Mouse (Mus musculus) liver, embryonic 16.5 days (tissue): Measurements from ENCODE around the gene Gtf2h3. TPM values are rescaled to one million over a fixed set of nuclear protein-coding genes. Genes with fewer than 3 reads are reported as not detected.
A peak's percentile ranks its signal among the peaks of the same experiment; 100 is the strongest.
"Not testable (repeated sequence)": the region's sequence is repeated elsewhere in the genome, so short reads cannot be mapped to it uniquely, and the experiment has no call there.

Experiments used
- ATAC-seq: fragments of 200-750 bp; cut with Nextera tagmentation; 2 replicates; pipeline ENCODE4 v1.8.0; 2017; ENCODE audit warnings: low read depth, mild to moderate bottlenecking, moderate number of reproducible peaks, moderate library complexity
- H3K27ac ChIP-seq: fragments of 300-500 bp; sonication (generic); 2 replicates; pipeline ENCODE4 v1.5.1; 2014; ENCODE audit warnings: mild to moderate bottlenecking, low read length
- H3K27me3 ChIP-seq: fragments of 300-500 bp; sonication (generic); 2 replicates; pipeline ENCODE4 v1.6.1; 2014; ENCODE audit warnings: low read depth, low read length, mixed read lengths; ENCODE audit not compliant: control insufficient read depth, insufficient read depth
- H3K36me3 ChIP-seq: fragments of 300-500 bp; sonication (generic); 2 replicates; pipeline ENCODE4 v1.6.1; 2014; ENCODE audit warnings: mild to moderate bottlenecking; ENCODE audit not compliant: control insufficient read depth, insufficient read depth
- H3K4me1 ChIP-seq: fragments of 300-500 bp; sonication (generic); 2 replicates; pipeline ENCODE4 v1.6.1; 2014; ENCODE audit warnings: low read depth, low read length, mixed read lengths; ENCODE audit not compliant: control insufficient read depth
- H3K4me2 ChIP-seq: fragments of 300-500 bp; sonication (generic); 2 replicates; pipeline ENCODE4 v1.6.1; 2014; ENCODE audit warnings: low read depth, low read length, mixed read lengths
- H3K4me3 ChIP-seq: fragments of 300-500 bp; sonication (generic); 2 replicates; pipeline ENCODE4 v1.5.1; 2014; ENCODE audit warnings: low read depth, mild to moderate bottlenecking, low read length
- H3K9ac ChIP-seq: fragments of 300-500 bp; sonication (generic); 2 replicates; pipeline ENCODE4 v1.6.1; 2014; ENCODE audit warnings: low read depth, low read length
- H3K9me3 ChIP-seq: fragments of 300-500 bp; sonication (generic); replicated peaks from 2 replicates; pipeline ENCODE4 v1.6.1; 2016; ENCODE audit warnings: low read length; ENCODE audit not compliant: control insufficient read depth
- WGBS: fragments of 180-500 bp; shearing (Covaris S2); extraction: QIAGEN DNeasy Blood & Tissue Kit; methylation state at CpG from one replicate; pipeline ENCODE4 v1.1.7; 2014; ENCODE audit not compliant: insufficient replicate concordance; 5-methylcytosine and 5-hydroxymethylcytosine counted together
- polyA plus RNA-seq: library from polyadenylated mRNA; unstranded; fragments of >200 nt; fragmentation: Nextera tagmentation; extraction: Ambion mirVana; gene quantifications from 2 replicates; pipeline ENCODE4 v1.2.1, GENCODE M21; 2015

Gene Gtf2h3
- polyA plus RNA-seq, 1 experiment from 2014 or later = 17.8 TPM

GRCm38 (mm10) chr5:124599726-124600125, 20.8 kb downstream of the Gtf2h3 start:
- not testable (repeated sequence) for H3K27ac ChIP-seq, H3K9me3 ChIP-seq, ATAC-seq, H3K4me3 ChIP-seq, H3K36me3 ChIP-seq, H3K27me3 ChIP-seq, H3K9ac ChIP-seq, H3K4me2 ChIP-seq, H3K4me1 ChIP-seq
- 30% methylated on average over 8 of the region's 8 CpGs for WGBS

- 48% methylated on average over 5 of the region's 5 CpGs for WGBS
- Histone ChIP-seq H3K4me3 (no peak overlapping the region), H3K9me3 (no peaks in the 10 kb centered on the region), H3K4me2 (no peak overlapping the region), H3K27ac (no peak overlapping the region), H3K27me3 (no peaks in the 10 kb centered on the region), H3K4me1 (peaks cover 7% of the 10 kb centered on the region), H3K9ac (no peak overlapping the region), H3K36me3 (no peaks in the 10 kb centered on the region)
- ATAC-seq = no peak
Observed at GRCm38 (mm10) chr5:124602349-124602748, 23.4 kb downstream of the Gtf2h3 start.

DNA sequence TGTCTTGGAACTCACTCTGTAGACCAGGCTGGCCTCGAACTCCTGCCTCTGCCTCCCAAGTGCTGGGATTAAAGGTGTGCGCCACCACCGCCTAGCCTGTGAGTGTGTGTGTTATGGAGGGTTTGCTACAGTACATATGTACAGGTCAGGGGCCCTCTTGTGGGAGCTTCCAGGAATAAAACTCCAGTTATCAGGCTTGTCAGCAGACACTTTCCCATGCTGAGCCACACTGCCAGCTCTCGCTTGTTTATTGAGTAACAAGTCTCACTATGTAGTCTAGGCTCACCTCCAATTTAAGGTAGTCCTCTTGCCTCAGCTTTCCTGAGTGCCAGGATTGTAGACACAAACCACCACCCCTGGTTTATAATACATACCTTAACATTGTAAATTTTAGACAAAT, 25.4 kb downstream of the Gtf2h3 start:
- Histone ChIP-seq H3K36me3 (no peaks in the 10 kb centered on the region), H3K4me1 (no peaks in the 10 kb centered on the region; the same call in 1 of the 2 replicates), H3K9ac (no peak overlapping the region), H3K9me3 (no peaks in the 10 kb centered on the region), H3K27ac (peak overlapping the region; percentile 67), H3K4me3 (no peak overlapping the region), H3K4me2 (no peak overlapping the region), H3K27me3 (no peaks in the 10 kb centered on the region)
- WGBS = 60% methylated on average over 4 of the region's 4 CpGs
- ATAC-seq = 0 out of 2 replicates have a peak, but pooled peaks have one; percentile 4

- H3K36me3 ChIP-seq = no peaks in the 10 kb centered on the region
- H3K27ac ChIP-seq = peak overlapping the region; percentile 67
- H3K4me2 ChIP-seq = no peak overlapping the region
- 55% methylated on average over 17 of the region's 17 CpGs for WGBS
- H3K4me3 ChIP-seq = no peak overlapping the region
- H3K4me1 ChIP-seq = no peaks in the 10 kb centered on the region; the same call in 1 of the 2 replicates
- peak; percentile 92 for ATAC-seq
- no peak overlapping the region for H3K9ac ChIP-seq
- no peaks in the 10 kb centered on the region for H3K27me3 ChIP-seq
- no peaks in the 10 kb centered on the region for H3K9me3 ChIP-seq
Observed at GRCm38 (mm10) chr5:124605041-124605622, 26.2 kb downstream of the Gtf2h3 start.

DNA sequence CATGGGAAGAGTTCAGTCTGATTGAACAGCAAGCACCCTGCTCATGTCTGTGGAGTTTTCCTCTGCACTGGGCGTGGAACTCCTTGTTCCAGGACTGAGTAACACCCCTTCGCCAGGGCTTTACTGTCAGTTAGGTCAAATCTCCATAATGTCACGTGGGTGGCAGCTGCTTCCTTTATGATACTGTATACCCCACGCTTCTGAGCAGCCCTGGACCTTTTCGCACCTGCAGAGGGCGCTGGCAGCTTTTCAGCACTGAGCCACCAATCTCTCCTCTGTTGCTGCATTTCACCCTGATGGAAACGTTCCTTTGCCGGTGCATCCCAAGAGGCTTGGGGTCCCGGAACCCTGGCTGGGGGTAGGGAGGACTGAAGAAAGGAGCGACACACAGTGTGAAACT, 32.0 kb downstream of the Gtf2h3 start:
- Histone ChIP-seq H3K4me2 (no peak overlapping the region), H3K4me3 (no peak overlapping the region), H3K27ac (no peak overlapping the region), H3K4me1 (no peaks in the 10 kb centered on the region), H3K27me3 (no peaks in the 10 kb centered on the region), H3K9me3 (no peaks in the 10 kb centered on the region), H3K9ac (no peak overlapping the region), H3K36me3 (no peaks in the 10 kb centered on the region)
- ATAC-seq = no peak; the same call in 1 of the 2 replicates
- 46% methylated on average over 10 of the region's 10 CpGs for WGBS

DNA sequence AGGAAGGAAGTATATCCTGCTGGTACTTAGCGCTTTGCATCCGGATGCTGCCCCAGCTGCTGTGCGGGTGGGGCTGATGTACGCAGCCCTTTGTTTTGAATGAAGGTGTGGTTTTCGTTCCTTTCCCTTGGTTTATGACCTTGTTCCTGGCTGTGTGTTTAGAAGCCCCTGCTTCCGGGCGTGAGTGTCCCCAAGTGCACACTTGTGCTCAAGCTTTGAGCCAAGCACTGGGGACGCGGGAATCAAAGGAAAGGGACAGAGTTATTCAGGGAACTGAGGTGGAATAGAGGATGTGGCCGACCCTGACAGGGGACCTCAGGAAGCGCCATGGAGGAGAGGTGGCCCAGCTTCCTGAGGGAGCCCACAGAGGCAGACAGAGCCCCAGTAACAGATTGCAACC, 35.8 kb downstream of the Gtf2h3 start:
- Histone ChIP-seq H3K4me1 (no peaks in the 10 kb centered on the region), H3K27me3 (no peaks in the 10 kb centered on the region), H3K9me3 (no peaks in the 10 kb centered on the region), H3K27ac (no peak overlapping the region), H3K9ac (no peak overlapping the region), H3K36me3 (no peaks in the 10 kb centered on the region), H3K4me2 (no peak overlapping the region), H3K4me3 (no peak overlapping the region)
- ATAC-seq = no peak
- 39% methylated on average over 11 of the region's 11 CpGs for WGBS

DNA sequence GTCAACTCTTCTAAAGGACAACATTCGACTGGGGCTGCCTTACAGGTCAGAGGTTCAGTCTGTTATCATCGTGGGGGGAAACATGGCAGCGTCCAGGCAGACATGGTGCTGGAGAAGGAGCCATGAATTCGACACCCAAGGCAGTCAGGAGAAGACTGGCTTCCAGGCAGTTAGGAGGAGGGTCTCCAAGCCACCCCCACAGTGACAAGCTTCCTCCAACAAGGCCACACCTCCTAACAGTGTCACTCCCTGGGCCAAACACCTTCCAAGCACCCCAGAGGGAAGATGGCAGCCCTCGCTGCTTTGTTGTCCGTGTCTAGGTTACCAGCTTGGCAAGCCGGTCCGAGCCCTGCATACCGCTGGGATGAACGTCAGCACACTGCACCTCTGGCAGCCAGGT, 39.8 kb downstream of the Gtf2h3 start:
- no peak overlapping the region for H3K27ac ChIP-seq
- no peak overlapping the region for H3K4me2 ChIP-seq
- H3K4me3 ChIP-seq = no peak overlapping the region
- no peaks in the 10 kb centered on the region for H3K9me3 ChIP-seq
- no peaks in the 10 kb centered on the region for H3K36me3 ChIP-seq
- no peaks in the 10 kb centered on the region for H3K4me1 ChIP-seq
- 74% methylated on average over 10 of the region's 10 CpGs for WGBS
- ATAC-seq = no peak
- no peak overlapping the region for H3K9ac ChIP-seq
- no peaks in the 10 kb centered on the region for H3K27me3 ChIP-seq

GRCm38 (mm10) chr5:124621362-124621761, 42.4 kb downstream of the Gtf2h3 start:
- H3K4me3 ChIP-seq = no peak overlapping the region
- no peaks in the 10 kb centered on the region for H3K9me3 ChIP-seq
- H3K36me3 ChIP-seq = no peaks in the 10 kb centered on the region
- no peak overlapping the region for H3K9ac ChIP-seq
- WGBS = 63% methylated on average over 13 of the region's 13 CpGs
- no peak for ATAC-seq
- no peaks in the 10 kb centered on the region for H3K4me1 ChIP-seq
- H3K27ac ChIP-seq = no peak overlapping the region
- H3K27me3 ChIP-seq = no peaks in the 10 kb centered on the region
- H3K4me2 ChIP-seq = no peak overlapping the region

DNA sequence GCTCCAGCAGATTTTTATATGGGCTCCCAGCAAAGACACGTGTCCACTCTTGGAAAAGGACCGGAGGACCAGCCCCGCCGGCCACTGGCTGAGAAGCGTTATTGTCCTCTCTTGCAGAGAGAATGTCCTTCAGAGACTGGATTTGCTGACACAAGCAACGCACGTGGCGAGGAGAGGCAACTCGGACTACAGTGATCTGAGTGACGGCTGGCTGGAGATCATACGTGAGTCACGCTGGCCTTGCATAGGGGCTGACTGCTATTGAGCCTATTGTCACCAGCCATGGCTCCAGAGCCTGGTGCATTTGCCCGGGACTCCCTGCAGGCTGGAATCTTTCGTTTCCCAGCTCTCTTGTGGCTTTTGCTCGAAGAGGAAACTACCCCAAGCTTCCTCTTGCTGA, 44.0 kb downstream of the Gtf2h3 start:
- H3K27me3 ChIP-seq = no peaks in the 10 kb centered on the region
- 0 out of 2 replicates have a peak, but pooled peaks have one; percentile 13 for ATAC-seq
- H3K4me2 ChIP-seq = no peak overlapping the region
- H3K9ac ChIP-seq = no peak overlapping the region
- no peak overlapping the region for H3K4me3 ChIP-seq
- H3K9me3 ChIP-seq = no peaks in the 10 kb centered on the region
- peaks cover under 1% of the 10 kb centered on the region; the same call in 1 of the 2 replicates for H3K4me1 ChIP-seq
- H3K27ac ChIP-seq = no peak overlapping the region
- 55% methylated on average over 15 of the region's 15 CpGs for WGBS
- no peaks in the 10 kb centered on the region for H3K36me3 ChIP-seq
